Mouse (Mus musculus): ENCODE measurements around the gene Slc12a5.

- TF ChIP-seq CTCF (IDR thresholded peaks at IDR 0.05; ENCODE audit: low read depth) = no peak
- TF ChIP-seq EP300 (optimal IDR thresholded peaks at IDR 0.05) = no peak
Observed at GRCm38 (mm10) chr2:164964242-164964894, 3.8 kb downstream of the Slc12a5 start.

All from stomach, postnatal 0 days (tissue).